Comparison of ENCODE assay signal across 24 mouse cellular contexts in the genomic region with DNA sequence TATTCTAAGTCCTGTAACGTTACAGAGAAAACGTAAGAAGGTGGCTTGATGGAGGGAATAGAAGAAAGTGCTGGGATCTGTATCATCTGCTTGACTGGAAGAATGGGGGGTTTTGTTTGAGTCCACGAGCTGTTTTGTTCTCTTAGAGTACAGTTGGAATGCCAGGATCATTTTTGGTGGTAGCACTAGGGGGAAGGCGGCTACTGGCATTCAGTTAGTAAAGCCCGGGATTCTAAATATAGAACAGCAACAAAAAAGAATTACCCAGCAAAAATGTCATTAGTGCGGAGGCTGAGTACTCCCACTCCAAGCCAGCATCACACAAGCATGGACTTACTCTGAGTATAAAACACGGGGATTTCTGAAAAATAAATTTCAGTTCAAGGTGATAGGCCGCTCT. TPM values are rescaled to one million over a fixed set of nuclear protein-coding genes. Genes with fewer than 3 reads are reported as not detected.
DNase-seq lines count a peak whose midpoint lies in the region; ATAC-seq and TF ChIP-seq lines count a peak whose summit lies in the region.
"Had no signal": no experiment of that assay in that cellular context is flagged by ENCODE, and none has a peak within 500 bp of the region (broad histone marks: within the 10 kb centered on the region; RNA-seq: fewer than 3 reads in every experiment).

No protein-coding gene starts in this region.

- WGBS in heart, embryonic 16.5 days: 52% methylated on average over 8 of the region's 8 CpGs
- 82% methylated on average over 8 of the region's 8 CpGs for WGBS in hindbrain, postnatal 0 days

- 0 out of 2 replicates have a peak, but pooled peaks have one; percentile 58 for ATAC-seq in heart, embryonic 16.5 days (replicated peaks; ENCODE audit: extremely low read depth, insufficient read depth, low FRiP score)
- no peak for ATAC-seq in hindbrain, postnatal 0 days
- ATAC-seq: forebrain, postnatal 0 days; midbrain, embryonic 13.5 days; Patski had no signal

- peaks cover 19% of the 10 kb centered on the region for H3K4me1 ChIP-seq in heart, embryonic 16.5 days (ENCODE audit: control insufficient read depth, insufficient read depth, low read length)
- H3K4me1 ChIP-seq in hindbrain, postnatal 0 days (ENCODE audit: insufficient read depth, low read length): no peaks in the 10 kb centered on the region
- H3K4me1 ChIP-seq: embryonic facial prominence, embryonic 12.5 days; kidney, embryonic 15.5 days; liver, embryonic 13.5 days; midbrain, embryonic 13.5 days had no signal

- H3K9ac ChIP-seq in heart, embryonic 16.5 days (ENCODE audit: low read length): 0 out of 2 replicates have a peak overlapping the region, but pooled peaks have one; percentile 14
- no peak overlapping the region for H3K9ac ChIP-seq in hindbrain, postnatal 0 days (replicated peaks; ENCODE audit: low read length)
- H3K9ac ChIP-seq: embryonic facial prominence, embryonic 12.5 days; forebrain, postnatal 0 days; kidney, embryonic 15.5 days; liver, embryonic 13.5 days; midbrain, embryonic 13.5 days had no signal

- peak; percentile 71 for DNase-seq in heart, adult 11 months
- no peak for DNase-seq in heart, postnatal 4 days
- DNase-seq in heart, adult 9 months (ENCODE audit: low spot score in 2 of 2): no peak
- peak; percentile 22 for DNase-seq in right cerebral cortex, adult 18-20 months
- no peak for DNase-seq in right cerebral cortex, adult 2 months (ENCODE audit: low spot score in 2 of 2)
- DNase-seq in hindbrain, postnatal 0 days (ENCODE audit: low spot score): no peak
- DNase-seq: adrenal gland, postnatal 36 days; cerebellum, adult 11-12 months; cerebellum, postnatal 25 days; forebrain, postnatal 0 days; kidney, adult 11 months; kidney, postnatal 36 days; liver, embryonic 13.5 days; lung, adult 2 months; right cerebral cortex, postnatal 25 days; spleen, adult 18-20 months; thymus, postnatal 25 days had no signal

- no peak for TF ChIP-seq CTCF in hindbrain, postnatal 0 days (IDR thresholded peaks at IDR 0.05; ENCODE audit: low read depth)

- H3K36me3 ChIP-seq in heart, embryonic 16.5 days (ENCODE audit: control insufficient read depth, insufficient read depth): peaks cover 29% of the 10 kb centered on the region
- H3K36me3 ChIP-seq in hindbrain, postnatal 0 days (ENCODE audit: insufficient read depth, low read length): peaks cover 18% of the 10 kb centered on the region

- H3K27me3 ChIP-seq in heart, embryonic 16.5 days (ENCODE audit: control insufficient read depth, insufficient read depth, low read length): no peaks in the 10 kb centered on the region
- no peaks in the 10 kb centered on the region for H3K27me3 ChIP-seq in hindbrain, postnatal 0 days (ENCODE audit: insufficient read depth, low read length)
- H3K27me3 ChIP-seq: embryonic facial prominence, embryonic 12.5 days; kidney, embryonic 15.5 days; liver, embryonic 13.5 days; megakaryocyte, embryonic 14.5 days; midbrain, embryonic 13.5 days; Patski had no signal

- H3K4me3 ChIP-seq in heart, embryonic 16.5 days (ENCODE audit: low read length): no peak overlapping the region
- H3K4me3 ChIP-seq in hindbrain, postnatal 0 days (ENCODE audit: low read length): no peak overlapping the region
- H3K4me3 ChIP-seq: embryonic facial prominence, embryonic 12.5 days; kidney, embryonic 15.5 days; left cerebral cortex, adult 2 months; liver, embryonic 13.5 days; megakaryocyte, embryonic 14.5 days; midbrain, embryonic 13.5 days had no signal

- peak overlapping the region; percentile 80 for H3K27ac ChIP-seq in heart, embryonic 16.5 days (ENCODE audit: low read length)
- no peak overlapping the region for H3K27ac ChIP-seq in hindbrain, postnatal 0 days
- H3K27ac ChIP-seq: embryonic facial prominence, embryonic 12.5 days; kidney, embryonic 15.5 days; left cerebral cortex, adult 2 months; liver, embryonic 13.5 days; midbrain, embryonic 13.5 days had no signal

- H3K9me3 ChIP-seq in heart, embryonic 16.5 days (replicated peaks; ENCODE audit: control insufficient read depth, low read length): no peaks in the 10 kb centered on the region
- no peaks in the 10 kb centered on the region for H3K9me3 ChIP-seq in hindbrain, postnatal 0 days (ENCODE audit: low read length)
- H3K9me3 ChIP-seq: embryonic facial prominence, embryonic 12.5 days; kidney, embryonic 15.5 days; liver, embryonic 13.5 days; megakaryocyte, embryonic 14.5 days; midbrain, embryonic 13.5 days had no signal

- H3K4me2 ChIP-seq in heart, embryonic 16.5 days (ENCODE audit: low read depth, low read length): peak overlapping the region; percentile 48
- H3K4me2 ChIP-seq in hindbrain, postnatal 0 days (ENCODE audit: low read depth, low read length): no peak overlapping the region
- H3K4me2 ChIP-seq: embryonic facial prominence, embryonic 12.5 days; kidney, embryonic 15.5 days; liver, embryonic 13.5 days; midbrain, embryonic 13.5 days had no signal

RNA-seq across cellular contexts. Expression of a gene that starts 29.0 kb away (rescaled TPM):
- total RNA-seq in heart, postnatal 4 days (2021): 100 to 1,000 TPM in 1 of 2 experiments, 10 to 100 TPM in 1; 90.7 to 102 TPM
- 23.5 and 24.1 TPM in 2 replicates for polyA plus RNA-seq in heart, embryonic 16.5 days (2015; fragmentation: Nextera tagmentation; extraction: Ambion mirVana)
- total RNA-seq in hindbrain, postnatal 0 days (2014; rRNA removed): 141 and 153 TPM in 2 replicates
- 39.9 and 41.6 TPM in 2 replicates for polyA plus RNA-seq in hindbrain, postnatal 0 days (2015; fragmentation: Nextera tagmentation; extraction: Ambion mirVana)

RNA-seq across cellular contexts. Expression of a gene that starts 43.8 kb away (rescaled TPM):
- under 1 TPM; 0.54 to 0.88 TPM for total RNA-seq in heart, postnatal 4 days (2021)
- polyA plus RNA-seq in heart, embryonic 16.5 days (2015; fragmentation: Nextera tagmentation; extraction: Ambion mirVana): 0.86 and 2.6 TPM in 2 replicates
- not detected in 2 replicates for total RNA-seq in hindbrain, postnatal 0 days (2014; rRNA removed)
- polyA plus RNA-seq in hindbrain, postnatal 0 days (2015; fragmentation: Nextera tagmentation; extraction: Ambion mirVana): 0.35 and 0.36 TPM in 2 replicates
- total RNA-seq: left cerebral cortex, adult 2 months had no signal

Comparison
In these comparisons a context has a peak if more than half of its experiments do, and no peak if none do; other contexts are left out.
1. DNase-seq: peak in heart, adult 11 months (single experiment) and right cerebral cortex, adult 18-20 months (single experiment); none in heart, postnatal 4 days (single experiment), heart, adult 9 months (0 of 2), right cerebral cortex, adult 2 months (0 of 2) and hindbrain, postnatal 0 days (single experiment).